Mouse (Mus musculus): ENCODE results near the gene Cfap57. TPM values are rescaled to one million over a fixed set of nuclear protein-coding genes. Genes with fewer than 3 reads are reported as not detected.

Cfap57 gene
- total RNA-seq (2014; fragmentation: Nextera tagmentation) (not detected in 2 replicates), total RNA-seq (2017) (0.05 TPM in 1 of 2 replicates, not detected in the other), polyA plus RNA-seq (2012) (not detected in 2 replicates)

GRCm38 (mm10) chr4:118620279-118620966 is at the start of gene Cfap57, which contains the start of gene Ebna1bp2:
Gene Cfap57 (minus strand): TSS chr4:118620777.
Gene Ebna1bp2 (plus strand): TSS chr4:118620799.
- Histone ChIP-seq H3K4me1 (ENCODE audit: insufficient read depth, low read depth, low read length) (peaks cover 30% of the 10 kb centered on the region), H3K36me3 (replicated peaks) (peaks cover 33% of the 10 kb centered on the region), H3K27me3 (ENCODE audit: insufficient read depth, low read length) (peaks cover 13% of the 10 kb centered on the region), H3K4me3 (ENCODE audit: low read depth, low read length) (peak within 1 kb of the TSS; percentile 85), H3K9me3 (replicated peaks) (peaks cover 5% of the 10 kb centered on the region)
- peak; percentile 91 for ATAC-seq (ENCODE audit: extremely low read depth, insufficient number of reproducible peaks, low FRiP score, poor library complexity, severe bottlenecking)
- DNase-seq (ENCODE audit: low spot score) = peak; percentile 83
- TF ChIP-seq CTCF (IDR thresholded peaks at IDR 0.05; ENCODE audit: low read depth, low read length) = no peak
- TF ChIP-seq GATA1 (IDR thresholded peaks at IDR 0.05; ENCODE audit: borderline replicate concordance, low read length) = no peak
- TF ChIP-seq TAL1 (conservative IDR thresholded peaks at IDR 0.05; ENCODE audit: low read depth, low read length) = no peak
- TF ChIP-seq GATA2 (IDR thresholded peaks at IDR 0.05; ENCODE audit: borderline replicate concordance, low read depth, low read length) = no peak
- no peak for TF ChIP-seq POLR2AphosphoS5 (IDR thresholded peaks at IDR 0.05; ENCODE audit: insufficient replicate concordance, low read depth, low read length)

DNA sequence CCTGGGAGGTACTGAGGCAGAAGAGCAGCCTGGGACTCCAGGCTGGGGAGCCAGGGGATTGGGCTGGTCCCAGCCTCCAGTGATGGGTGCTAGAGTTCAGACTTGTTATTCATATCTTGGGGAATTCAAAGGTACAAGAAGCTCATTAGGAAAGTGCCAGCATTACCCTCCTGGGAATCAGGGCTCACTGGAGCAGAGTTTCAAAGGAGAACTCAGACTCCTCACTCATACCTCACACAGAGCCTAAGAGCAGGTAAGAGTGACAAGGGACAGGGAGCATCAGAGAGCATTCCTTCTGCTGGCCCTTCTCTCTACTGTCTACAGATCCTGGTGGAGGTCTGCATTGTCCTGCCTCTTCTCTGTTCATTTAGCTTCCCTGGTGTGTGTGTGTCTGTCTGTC is 38.1 kb upstream of the Cfap57 start, which contains the start of gene Olfr62:
Gene Olfr62 (plus strand): TSS at position 301 of the 400 bp plus-strand sequence.
- TF ChIP-seq GATA2 (IDR thresholded peaks at IDR 0.05; ENCODE audit: borderline replicate concordance, low read depth, low read length) (no peak), CTCF (IDR thresholded peaks at IDR 0.05; ENCODE audit: low read depth, low read length) (no peak), TAL1 (conservative IDR thresholded peaks at IDR 0.05; ENCODE audit: low read depth, low read length) (no peak), GATA1 (IDR thresholded peaks at IDR 0.05; ENCODE audit: borderline replicate concordance, low read length) (no peak), POLR2AphosphoS5 (IDR thresholded peaks at IDR 0.05; ENCODE audit: insufficient replicate concordance, low read depth, low read length) (no peak)
- no peaks in the 10 kb centered on the region for H3K4me1 ChIP-seq (ENCODE audit: insufficient read depth, low read depth, low read length)
- H3K27me3 ChIP-seq (ENCODE audit: insufficient read depth, low read length) = peaks cover 17% of the 10 kb centered on the region
- H3K36me3 ChIP-seq (replicated peaks) = no peaks in the 10 kb centered on the region
- no peak for ATAC-seq (ENCODE audit: extremely low read depth, insufficient number of reproducible peaks, low FRiP score, poor library complexity, severe bottlenecking)
- H3K4me3 ChIP-seq (ENCODE audit: low read depth, low read length) = no peak within 1 kb of the TSS
- no peak for DNase-seq (ENCODE audit: low spot score)
- no peaks in the 10 kb centered on the region for H3K9me3 ChIP-seq (replicated peaks)

- ATAC-seq (ENCODE audit: extremely low read depth, insufficient number of reproducible peaks, low FRiP score, poor library complexity, severe bottlenecking) (no peak), DNase-seq (ENCODE audit: low spot score) (no peak)
- TF ChIP-seq CTCF (IDR thresholded peaks at IDR 0.05; ENCODE audit: low read depth, low read length) = peak; percentile 23; the same call in 1 of the 2 replicates
- TF ChIP-seq GATA2 (IDR thresholded peaks at IDR 0.05; ENCODE audit: borderline replicate concordance, low read depth, low read length) = no peak
- no peak for TF ChIP-seq TAL1 (conservative IDR thresholded peaks at IDR 0.05; ENCODE audit: low read depth, low read length)
- Histone ChIP-seq H3K4me3 (ENCODE audit: low read depth, low read length) (no peak overlapping the region), H3K9me3 (replicated peaks) (no peaks in the 10 kb centered on the region), H3K27me3 (ENCODE audit: insufficient read depth, low read length) (peaks cover 8% of the 10 kb centered on the region), H3K4me1 (ENCODE audit: insufficient read depth, low read depth, low read length) (no peaks in the 10 kb centered on the region), H3K36me3 (replicated peaks) (no peaks in the 10 kb centered on the region)
Measured at GRCm38 (mm10) chr4:118645234-118645633, 24.7 kb upstream of the Cfap57 start.

GRCm38 (mm10) chr4:118642346-118643190 is 22.0 kb upstream of the Cfap57 start:
- ATAC-seq (ENCODE audit: extremely low read depth, insufficient number of reproducible peaks, low FRiP score, poor library complexity, severe bottlenecking) = no peak
- peaks cover 5% of the 10 kb centered on the region; the same call in 1 of the 2 replicates for H3K4me1 ChIP-seq (ENCODE audit: insufficient read depth, low read depth, low read length)
- H3K4me3 ChIP-seq (ENCODE audit: low read depth, low read length) = no peak overlapping the region
- no peak for DNase-seq (ENCODE audit: low spot score)
- no peak for TF ChIP-seq CTCF (IDR thresholded peaks at IDR 0.05; ENCODE audit: low read depth, low read length)
- no peak for TF ChIP-seq GATA2 (IDR thresholded peaks at IDR 0.05; ENCODE audit: borderline replicate concordance, low read depth, low read length)
- no peak for TF ChIP-seq GATA1 (IDR thresholded peaks at IDR 0.05; ENCODE audit: borderline replicate concordance, low read length)
- TF ChIP-seq POLR2AphosphoS5 (IDR thresholded peaks at IDR 0.05; ENCODE audit: insufficient replicate concordance, low read depth, low read length) = no peak
- TF ChIP-seq TAL1 (conservative IDR thresholded peaks at IDR 0.05; ENCODE audit: low read depth, low read length) = no peak
- no peaks in the 10 kb centered on the region for H3K9me3 ChIP-seq (replicated peaks)
- H3K36me3 ChIP-seq (replicated peaks) = no peaks in the 10 kb centered on the region
- H3K27me3 ChIP-seq (ENCODE audit: insufficient read depth, low read length) = peaks cover 8% of the 10 kb centered on the region

DNA sequence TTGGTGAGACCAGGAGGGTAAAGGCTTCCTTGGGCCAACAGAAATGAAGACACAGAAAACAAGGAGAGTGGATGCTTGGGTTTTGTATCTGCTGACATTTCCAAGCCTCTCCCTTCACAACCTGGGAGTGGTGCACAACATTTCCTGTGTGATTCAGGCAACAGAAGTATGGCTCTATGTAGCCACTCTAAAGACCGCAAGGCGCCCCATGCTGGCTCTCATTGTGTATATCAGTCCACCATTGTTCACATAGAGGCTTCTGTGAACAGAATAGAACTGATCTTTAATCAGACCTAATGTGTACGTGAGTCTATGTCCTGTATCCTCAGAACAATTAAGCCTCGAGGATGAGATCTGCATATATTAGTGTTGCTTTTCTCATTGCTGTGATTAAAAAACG is 9.7 kb upstream of the Cfap57 start:
- H3K9me3 ChIP-seq (replicated peaks) = no peaks in the 10 kb centered on the region
- TF ChIP-seq GATA2 (IDR thresholded peaks at IDR 0.05; ENCODE audit: borderline replicate concordance, low read depth, low read length) (no peak), CTCF (IDR thresholded peaks at IDR 0.05; ENCODE audit: low read depth, low read length) (no peak), GATA1 (IDR thresholded peaks at IDR 0.05; ENCODE audit: borderline replicate concordance, low read length) (no peak), TAL1 (conservative IDR thresholded peaks at IDR 0.05; ENCODE audit: low read depth, low read length) (no peak), POLR2AphosphoS5 (IDR thresholded peaks at IDR 0.05; ENCODE audit: insufficient replicate concordance, low read depth, low read length) (no peak)
- no peaks in the 10 kb centered on the region; the same call in 1 of the 2 replicates for H3K4me1 ChIP-seq (ENCODE audit: insufficient read depth, low read depth, low read length)
- DNase-seq (ENCODE audit: low spot score) = no peak
- H3K4me3 ChIP-seq (ENCODE audit: low read depth, low read length) = no peak overlapping the region
- H3K36me3 ChIP-seq (replicated peaks) = peaks cover 54% of the 10 kb centered on the region
- no peaks in the 10 kb centered on the region for H3K27me3 ChIP-seq (ENCODE audit: insufficient read depth, low read length)
- ATAC-seq (ENCODE audit: extremely low read depth, insufficient number of reproducible peaks, low FRiP score, poor library complexity, severe bottlenecking) = no peak

- no peak for TF ChIP-seq GATA2 (IDR thresholded peaks at IDR 0.05; ENCODE audit: borderline replicate concordance, low read depth, low read length)
- TF ChIP-seq CTCF (IDR thresholded peaks at IDR 0.05; ENCODE audit: low read depth, low read length) = no peak
- peak; percentile 32 for TF ChIP-seq TAL1 (conservative IDR thresholded peaks at IDR 0.05; ENCODE audit: low read depth, low read length)
- no peak for TF ChIP-seq POLR2AphosphoS5 (IDR thresholded peaks at IDR 0.05; ENCODE audit: insufficient replicate concordance, low read depth, low read length)
- DNase-seq (ENCODE audit: low spot score) = peak; percentile 48
- Histone ChIP-seq H3K4me1 (ENCODE audit: insufficient read depth, low read depth, low read length) (peaks cover 30% of the 10 kb centered on the region), H3K9me3 (replicated peaks) (0 out of 2 replicates have a peak, but pooled peaks cover 2% of the 10 kb centered on the region), H3K27me3 (ENCODE audit: insufficient read depth, low read length) (peaks cover 4% of the 10 kb centered on the region), H3K4me3 (ENCODE audit: low read depth, low read length) (peak overlapping the region; percentile 85), H3K36me3 (replicated peaks) (peaks cover 47% of the 10 kb centered on the region)
- ATAC-seq (ENCODE audit: extremely low read depth, insufficient number of reproducible peaks, low FRiP score, poor library complexity, severe bottlenecking) = no peak
Measured at GRCm38 (mm10) chr4:118621781-118622180, 1.2 kb upstream of the Cfap57 start.
